Mouse (Mus musculus) cerebellum, adult 2 months (tissue): ENCODE results near the gene Hacd2.

Experiments
- CTCF ChIP-seq: fragments of 200-500 bp; IDR thresholded peaks from 2 replicates; pipeline ENCODE4 v1.5.1; 2011; ENCODE audit warnings: low read depth, mild to moderate bottlenecking, control low read depth, low read length, moderate library complexity, borderline replicate concordance; ENCODE audit not compliant: insufficient read depth
- POLR2A ChIP-seq: fragments of 200-500 bp; IDR thresholded peaks from 2 replicates; pipeline ENCODE4 v1.6.1; 2011; ENCODE audit warnings: low read length, control low read depth, borderline replicate concordance; ENCODE audit not compliant: insufficient read depth

- TF ChIP-seq POLR2A: no peak
- no peak for TF ChIP-seq CTCF
Measured at GRCm38 (mm10) chr16:35127270-35127669, 105.0 kb downstream of the Hacd2 start.
